ENCODE assay signal across 9 mouse cellular contexts in genomic region chr4:111626118-111626830, GRCm38 (mm10).
DNase-seq lines count a peak whose midpoint lies in the region; ATAC-seq and TF ChIP-seq lines count a peak whose summit lies in the region.
"Had no signal": no experiment of that assay in that cellular context is flagged by ENCODE, and none has a peak within 500 bp of the region (broad histone marks: within the 10 kb centered on the region; RNA-seq: fewer than 3 reads in every experiment).

No protein-coding gene starts in this region.

- no peak for ATAC-seq in liver, embryonic 12.5 days

- H3K9ac ChIP-seq in liver, embryonic 12.5 days: no peak overlapping the region

- TF ChIP-seq CTCF in kidney, adult 2 months (conservative IDR thresholded peaks at IDR 0.05; ENCODE audit: insufficient read depth, insufficient read length, low read depth, low read length): peak; percentile 80

- no peaks in the 10 kb centered on the region for H3K9me3 ChIP-seq in liver, embryonic 12.5 days (replicated peaks)
- no peaks in the 10 kb centered on the region for H3K9me3 ChIP-seq in limb, embryonic 10.5 days (replicated peaks)

- H3K4me1 ChIP-seq in liver, embryonic 12.5 days: no peaks in the 10 kb centered on the region
- no peaks in the 10 kb centered on the region for H3K4me1 ChIP-seq in kidney, adult 2 months (ENCODE audit: control insufficient read depth, insufficient read depth, low read length)
- H3K4me1 ChIP-seq in limb, embryonic 10.5 days: no peaks in the 10 kb centered on the region

- H3K36me3 ChIP-seq in liver, embryonic 12.5 days: no peaks in the 10 kb centered on the region
- H3K36me3 ChIP-seq in kidney, adult 2 months (ENCODE audit: control insufficient read depth, insufficient read depth, low read length): no peaks in the 10 kb centered on the region
- no peaks in the 10 kb centered on the region for H3K36me3 ChIP-seq in limb, embryonic 10.5 days
- H3K36me3 ChIP-seq in splenic B cell, adult 2 months (ENCODE audit: control insufficient read depth, insufficient read depth, low read length, poor library complexity, severe bottlenecking): no peaks in the 10 kb centered on the region
- H3K36me3 ChIP-seq: G1E had no signal

- no peak overlapping the region for H3K27ac ChIP-seq in liver, embryonic 12.5 days
- no peak overlapping the region for H3K27ac ChIP-seq in kidney, adult 2 months (ENCODE audit: insufficient read depth, low read depth, low read length)
- peak overlapping the region; percentile 48 for H3K27ac ChIP-seq in limb, embryonic 10.5 days

- no peak overlapping the region for H3K4me3 ChIP-seq in liver, embryonic 12.5 days
- no peak overlapping the region for H3K4me3 ChIP-seq in kidney, adult 2 months (ENCODE audit: insufficient read depth, low read depth, low read length)
- no peak overlapping the region for H3K4me3 ChIP-seq in limb, embryonic 10.5 days

- 30% methylated on average over 7 of the region's 8 CpGs for WGBS in liver, embryonic 12.5 days (ENCODE audit: insufficient replicate concordance)
- whole genome bisulfite sequencing in kidney, adult 2 months: 37% methylated on average over 8 of the region's 8 CpGs
- 37% methylated on average over 8 of the region's 8 CpGs for WGBS in limb, embryonic 10.5 days

- no peak for TF ChIP-seq POLR2A in kidney, adult 2 months (IDR thresholded peaks at IDR 0.05; ENCODE audit: low read depth, low read length)

- DNase-seq in liver: peak; percentile 66
- peak; percentile 79 for DNase-seq in embryo, embryonic 9.5 days (ENCODE audit: extremely low spot score)
- peak; percentile 37 to 56 for DNase-seq in gastrocnemius, postnatal 4 days (ENCODE audit: low spot score in 2 of 2)
- DNase-seq in kidney, adult 2 months: peak; percentile 46
- DNase-seq in limb, embryonic 10.5 days (ENCODE audit: low spot score): peak; percentile 85
- DNase-seq in naive thymus-derived CD4-positive, alpha-beta T cell, adult 2 months (ENCODE audit: low read depth): peak; percentile 14
- peak; percentile 60 for DNase-seq in splenic B cell, adult 2 months (ENCODE audit: low read depth, low spot score)

- no peaks in the 10 kb centered on the region for H3K27me3 ChIP-seq in liver, embryonic 12.5 days (replicated peaks)
- no peaks in the 10 kb centered on the region for H3K27me3 ChIP-seq in kidney, adult 2 months (replicated peaks; ENCODE audit: control insufficient read depth, insufficient read depth, low read length)
- H3K27me3 ChIP-seq in limb, embryonic 10.5 days (ENCODE audit: low read depth, poor library complexity, severe bottlenecking): no peaks in the 10 kb centered on the region
- no peaks in the 10 kb centered on the region; the same call in 1 of the 2 replicates for H3K27me3 ChIP-seq in splenic B cell, adult 2 months (ENCODE audit: control insufficient read depth, insufficient read depth, low read length, poor library complexity, severe bottlenecking)

- H3K4me2 ChIP-seq in liver, embryonic 12.5 days: no peak overlapping the region

Comparison
In these comparisons a context has a peak if more than half of its experiments do, and no peak if none do; other contexts are left out.
1. DNase-seq: peak in every context shown above with its lines; median percentile 85 in limb, embryonic 10.5 days; 79 in embryo, embryonic 9.5 days; 66 in liver; 60 in splenic B cell, adult 2 months; 46 in gastrocnemius, postnatal 4 days; 46 in kidney, adult 2 months; 14 in naive thymus-derived CD4-positive, alpha-beta T cell, adult 2 months.